Mouse (Mus musculus): ENCODE results near the gene Slu7.

The Slu7 gene

DNA sequence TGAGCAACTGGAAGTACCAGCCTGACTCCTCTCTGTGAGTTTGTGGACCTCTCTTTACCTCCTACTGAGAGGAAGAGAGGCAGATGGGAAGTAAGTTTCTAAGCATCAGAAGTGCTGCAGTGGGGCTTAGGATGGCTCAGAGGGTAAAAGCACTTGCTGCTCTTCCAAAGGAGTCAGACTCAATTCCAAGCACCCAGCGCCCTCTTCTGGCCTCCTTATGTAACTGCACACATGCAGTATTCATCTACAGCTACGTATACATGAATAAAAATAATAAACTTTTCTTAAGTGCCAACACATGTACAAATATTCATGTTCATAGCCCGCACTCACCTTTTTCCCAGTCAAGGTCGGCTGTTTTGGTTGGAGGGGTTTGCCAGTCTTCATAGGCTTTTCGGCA is 9.2 kb upstream of the Slu7 start:
- DNase-seq (ENCODE audit: low spot score in 2 of 2): no peak

DNA sequence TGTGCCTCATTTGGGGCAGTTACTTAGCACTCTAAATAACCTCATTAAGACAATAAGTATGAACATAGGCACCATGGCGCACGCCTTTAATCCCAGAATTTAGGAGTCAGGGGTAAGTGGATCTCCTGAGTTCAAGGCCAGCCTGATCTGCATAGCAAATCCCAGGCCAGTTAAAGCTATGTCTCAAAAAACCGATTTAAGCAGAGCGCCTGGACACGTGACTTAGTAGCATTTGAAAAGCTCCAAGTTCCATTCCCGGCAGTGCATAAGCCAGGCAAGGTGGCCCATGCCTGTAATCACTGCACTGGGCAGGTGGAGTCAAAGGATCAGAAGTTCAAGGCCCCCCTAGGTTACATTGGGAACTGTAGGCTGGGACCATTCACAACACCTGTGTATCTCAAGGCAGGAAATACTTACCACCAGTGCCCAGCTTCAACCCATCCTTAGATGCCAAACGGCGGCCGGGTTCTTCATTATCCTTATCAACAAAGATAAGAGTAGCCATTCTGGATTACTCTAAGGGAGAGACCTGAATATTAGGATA is 8.3 kb upstream of the Slu7 start:
- DNase-seq (ENCODE audit: low spot score in 2 of 2): no peak

DNA sequence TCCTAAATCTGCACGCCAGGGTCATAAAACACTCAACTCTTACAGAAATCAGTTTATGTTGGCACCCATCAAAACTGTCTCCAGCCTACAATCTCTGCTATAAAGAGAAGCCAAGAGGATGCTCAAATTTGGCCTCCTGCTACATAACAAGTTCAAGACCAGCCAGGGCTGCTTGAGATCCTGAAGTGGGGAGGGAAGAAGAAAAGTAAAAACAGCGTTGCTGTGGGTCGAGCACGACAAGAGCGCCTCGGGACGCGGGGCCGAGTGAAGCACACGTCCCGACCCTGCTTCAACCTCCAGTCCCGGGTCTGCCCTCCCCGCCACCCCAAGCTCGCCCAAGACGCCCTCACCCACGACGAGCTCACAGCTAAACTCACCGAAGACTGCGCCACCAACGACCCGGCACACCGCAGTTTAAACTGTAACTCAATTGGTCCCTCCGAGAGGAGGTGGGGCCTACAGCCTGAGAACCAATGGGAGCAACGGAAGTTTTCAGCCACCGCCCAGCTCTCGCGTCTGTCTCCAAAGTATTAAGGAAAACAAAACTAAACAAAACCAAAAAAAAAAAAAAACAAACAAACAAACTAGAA is 7.6 kb upstream of the Slu7 start, which contains the start of gene Pttg1:
TSS of gene Pttg1 (minus strand) at position 428 of the 590 bp plus-strand sequence.
- peak; percentile 73 to 79 for DNase-seq (ENCODE audit: low spot score in 2 of 2)

DNA sequence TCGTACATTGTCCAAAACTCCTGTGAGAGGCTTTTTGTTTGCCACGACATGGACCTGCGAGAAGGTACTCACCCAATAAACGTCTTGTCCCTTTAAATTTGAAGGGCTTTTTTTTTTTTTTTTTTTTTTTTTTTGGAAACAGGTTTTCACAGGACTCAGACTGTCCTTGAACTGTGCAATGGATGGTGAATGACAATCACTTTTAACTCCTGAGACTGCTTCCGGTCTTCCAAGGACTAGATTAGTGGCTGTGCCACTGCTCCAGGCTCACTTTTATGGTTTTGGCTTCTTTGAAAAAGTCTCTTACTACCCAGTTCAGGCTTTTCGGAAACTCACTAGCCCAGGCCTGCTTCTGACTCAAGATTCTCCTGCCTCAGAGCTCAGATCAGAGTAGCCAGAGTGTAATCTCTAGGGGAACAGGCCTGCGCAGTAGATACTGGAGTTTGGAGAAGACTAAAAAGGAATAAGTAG is 7.1 kb upstream of the Slu7 start:
- DNase-seq (ENCODE audit: low spot score in 2 of 2): no peak

DNA sequence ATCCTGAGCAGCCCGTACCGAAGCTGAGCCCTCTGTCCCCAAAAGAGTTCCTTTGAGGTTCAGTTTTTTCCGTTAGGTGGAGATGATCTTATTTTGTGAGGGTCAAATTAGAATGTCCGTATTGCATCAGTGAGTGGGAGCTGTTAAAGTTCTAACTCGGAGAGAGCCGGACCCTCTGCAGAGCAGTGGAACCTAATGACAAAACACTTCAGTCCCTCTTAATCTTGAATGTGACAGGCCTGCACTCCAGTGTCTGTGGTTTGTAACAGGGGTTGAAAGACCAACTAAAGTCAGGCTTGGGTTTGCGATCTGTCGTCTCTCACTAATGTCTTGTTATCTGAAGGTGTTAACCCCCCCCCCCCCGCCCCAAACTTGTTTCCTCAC is 472 bp downstream of the Slu7 start:
- peak in 1 of 2 experiments; percentile 18 for DNase-seq (ENCODE audit: low spot score in 2 of 2)

DNA sequence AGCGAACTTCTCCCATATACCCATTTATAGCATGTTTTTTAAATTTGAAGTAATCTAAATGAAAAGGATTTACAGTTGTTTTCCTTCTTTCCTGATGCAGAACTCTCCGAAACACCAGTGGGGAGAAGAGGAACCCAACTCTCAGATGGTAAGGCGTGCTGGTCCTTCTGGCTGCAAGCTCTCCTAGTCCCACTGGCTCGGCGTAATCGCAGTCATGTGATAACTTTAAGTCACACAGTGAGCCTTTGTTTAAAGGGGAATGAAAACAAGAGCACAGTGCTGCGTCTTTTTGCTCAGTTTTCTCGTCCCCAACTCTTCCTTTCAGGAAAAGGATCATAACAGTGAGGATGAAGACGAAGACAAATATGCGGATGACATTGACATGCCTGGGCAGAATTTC is 7.6 kb downstream of the Slu7 start:
- no peak for DNase-seq (ENCODE audit: low spot score in 2 of 2)

DNA sequence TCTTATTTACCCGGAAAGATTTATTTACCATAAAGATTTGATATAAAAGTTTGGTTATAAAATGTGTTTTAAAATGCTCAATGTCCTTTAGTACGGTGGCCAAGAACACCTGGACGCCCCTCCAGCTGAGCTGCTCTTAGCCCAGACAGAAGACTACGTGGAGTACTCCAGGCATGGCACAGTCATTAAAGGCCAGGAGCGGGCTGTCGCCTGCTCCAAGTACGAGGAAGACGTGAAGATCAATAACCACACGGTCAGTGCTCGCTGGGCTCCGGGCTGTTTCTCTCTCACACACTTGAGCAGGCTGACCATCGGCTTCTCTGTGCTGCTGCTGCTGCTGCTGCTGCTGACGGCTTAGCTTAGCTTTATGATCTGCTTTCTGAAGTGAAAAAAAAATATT is 9.6 kb downstream of the Slu7 start:
- DNase-seq (ENCODE audit: low spot score in 2 of 2): no peak

DNA sequence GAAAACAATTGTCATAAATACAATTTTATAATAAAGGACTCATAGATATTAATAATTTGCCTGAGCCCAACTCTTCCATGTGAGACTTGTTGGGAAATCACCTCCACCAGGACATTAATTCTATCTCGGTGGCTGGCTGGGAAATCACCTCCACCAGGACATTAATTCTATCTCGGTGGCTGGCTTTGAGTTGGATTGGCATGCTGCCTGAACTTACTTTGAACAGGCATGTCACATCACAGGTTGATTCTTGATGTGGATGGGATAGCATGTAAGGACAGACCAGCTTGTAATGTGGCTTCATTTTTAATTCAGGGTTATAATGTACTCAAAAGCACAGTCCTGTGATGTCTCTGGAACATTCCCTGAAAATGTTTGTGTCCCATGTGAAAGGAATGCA is 16.4 kb downstream of the Slu7 start:
- DNase-seq (ENCODE audit: low spot score in 2 of 2): no peak

DNA sequence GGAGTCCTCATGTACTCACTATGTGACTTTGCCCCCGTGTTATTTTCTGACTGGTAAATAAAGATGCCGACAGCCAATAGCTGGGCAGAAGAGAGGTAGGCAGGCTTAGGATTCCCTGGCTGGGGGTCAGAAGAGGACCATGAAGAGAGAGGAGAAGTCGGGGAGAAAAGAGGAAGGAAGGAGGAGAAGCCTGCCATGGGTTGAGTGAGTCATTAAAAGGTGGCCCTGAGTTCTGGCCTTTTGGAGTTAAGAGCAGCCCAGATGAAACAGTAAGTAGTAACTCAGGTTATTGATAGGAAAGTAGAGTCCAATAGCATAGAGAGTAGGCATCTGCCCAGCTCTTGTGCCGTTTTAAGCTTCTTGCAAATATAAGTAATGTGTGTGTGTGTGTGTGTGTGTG is 17.8 kb downstream of the Slu7 start:
- no peak for DNase-seq (ENCODE audit: low spot score in 2 of 2)

DNA sequence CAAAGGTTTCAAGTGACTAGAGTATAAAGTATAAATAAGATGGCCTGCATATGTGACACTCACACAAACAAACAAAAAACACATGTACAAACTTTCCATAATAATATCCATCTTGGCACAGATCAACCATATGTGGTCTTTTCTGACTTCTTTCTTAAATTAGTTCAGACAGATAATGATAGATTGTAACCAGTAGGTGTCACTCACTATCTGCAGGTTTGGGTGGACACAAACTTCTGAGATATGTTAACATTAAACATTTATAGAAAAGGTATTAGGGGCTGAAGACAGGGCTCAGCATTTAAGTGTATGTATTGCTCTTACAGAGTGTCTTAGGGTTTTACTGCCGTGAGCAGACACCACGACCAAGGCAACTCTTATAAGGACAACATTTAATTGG is 18.7 kb downstream of the Slu7 start:
- DNase-seq (ENCODE audit: low spot score in 2 of 2): no peak

DNA sequence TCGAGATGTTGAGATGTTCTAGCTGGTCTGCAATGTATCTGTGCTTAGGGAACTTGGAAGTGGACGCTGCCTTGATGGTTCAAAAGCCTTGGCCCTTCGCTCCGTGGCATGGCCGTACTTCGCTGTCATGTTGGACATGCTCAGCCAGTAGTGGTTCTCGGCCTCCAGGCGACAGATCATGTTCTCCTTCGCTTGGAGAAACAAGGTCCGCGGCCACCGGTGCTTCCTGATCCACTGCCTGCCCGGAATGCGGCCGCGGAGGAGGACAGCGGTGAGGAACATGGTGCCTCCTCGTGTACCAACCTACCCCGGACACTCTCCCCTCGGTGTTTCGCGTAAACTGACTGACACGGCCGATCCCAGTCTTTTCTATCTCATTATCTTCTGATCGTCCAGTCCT is 29.7 kb downstream of the Slu7 start:
- no peak for DNase-seq (ENCODE audit: low spot score in 2 of 2)

DNA sequence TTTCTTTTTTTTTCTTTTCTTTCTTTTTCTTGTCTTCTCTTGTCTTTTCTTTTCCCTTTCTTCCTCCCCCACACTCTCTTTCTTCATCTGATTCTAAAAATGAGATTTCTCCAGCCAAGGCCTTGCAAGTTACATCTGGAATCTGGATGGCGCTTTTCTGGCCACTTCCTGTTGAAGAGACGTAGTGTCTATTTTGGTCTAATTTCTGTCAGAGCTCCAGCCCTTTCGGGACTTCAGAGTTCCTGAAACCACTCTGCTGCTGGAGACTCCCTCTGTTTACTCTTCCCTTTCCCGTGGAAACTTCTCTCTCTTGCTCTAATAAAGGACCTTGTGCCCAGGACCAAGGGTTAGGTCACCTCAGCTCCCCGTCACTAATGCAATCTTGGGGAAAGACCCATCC is 36.6 kb downstream of the Slu7 start:
- DNase-seq (ENCODE audit: low spot score in 2 of 2): no peak

DNA sequence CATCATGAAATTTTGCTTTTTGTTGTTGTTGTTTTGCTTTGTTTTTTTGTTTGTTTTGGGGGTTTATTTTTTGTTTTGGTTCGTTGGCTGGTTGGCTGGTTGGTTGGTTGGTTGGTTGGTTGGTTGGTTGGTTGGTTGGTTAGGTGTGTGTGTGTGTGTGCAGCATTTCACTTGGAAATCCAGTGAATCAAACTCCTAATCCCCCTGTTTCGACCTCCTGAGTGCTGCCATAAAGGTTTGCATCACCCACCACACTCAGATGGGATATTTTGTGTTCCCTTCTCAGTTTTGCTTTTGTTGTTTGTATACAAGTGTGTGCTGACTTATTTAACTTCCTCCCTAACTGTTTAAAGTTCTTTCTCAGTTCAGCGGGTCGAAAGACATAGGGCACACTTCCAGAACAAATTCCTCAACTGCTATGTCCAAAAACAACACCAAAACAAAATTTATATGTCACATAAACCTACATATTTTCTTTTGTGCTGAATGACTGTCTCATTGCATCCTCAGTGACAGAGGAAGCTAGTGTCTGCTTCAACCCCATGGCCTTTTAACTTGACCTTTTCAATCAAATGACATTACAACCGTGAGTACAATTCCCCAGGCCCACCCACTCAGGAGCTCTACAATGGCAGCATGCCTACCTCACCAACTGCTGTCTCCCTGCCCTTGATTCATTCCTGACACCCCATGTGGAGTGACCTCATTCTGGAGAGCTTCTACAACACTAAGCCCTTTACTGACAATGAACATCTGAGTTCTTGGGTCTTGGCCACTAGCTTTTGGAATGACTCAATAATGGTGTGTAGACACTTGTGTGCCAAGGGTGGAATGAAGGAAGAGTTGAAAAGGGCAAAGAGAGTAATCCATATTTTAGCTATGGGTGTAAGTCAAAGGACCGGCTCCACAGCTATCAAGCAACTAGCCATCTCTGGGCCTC is 37.6 kb downstream of the Slu7 start:
- DNase-seq (ENCODE audit: low spot score in 2 of 2): no peak

DNA sequence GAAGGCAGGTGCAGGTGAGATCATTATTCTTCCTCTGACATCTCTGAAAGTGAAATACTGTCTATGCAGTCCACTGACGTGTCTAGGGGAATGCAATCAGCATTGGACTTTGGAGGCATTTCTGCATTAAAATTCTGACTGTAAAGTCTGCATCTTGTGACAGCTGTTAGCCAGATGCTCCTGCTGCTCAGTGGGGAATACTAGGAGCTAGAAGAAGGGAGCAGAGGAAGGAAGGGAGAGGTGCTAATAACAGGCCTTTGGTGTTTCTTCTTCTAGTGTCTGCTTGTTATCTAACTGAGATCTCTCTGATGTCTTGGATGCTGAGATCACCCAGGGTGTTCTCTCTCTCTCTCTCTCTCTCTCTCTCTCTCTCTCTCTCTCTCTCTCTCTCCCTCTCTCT is 39.6 kb downstream of the Slu7 start:
- no peak for DNase-seq (ENCODE audit: low spot score in 2 of 2)

DNA sequence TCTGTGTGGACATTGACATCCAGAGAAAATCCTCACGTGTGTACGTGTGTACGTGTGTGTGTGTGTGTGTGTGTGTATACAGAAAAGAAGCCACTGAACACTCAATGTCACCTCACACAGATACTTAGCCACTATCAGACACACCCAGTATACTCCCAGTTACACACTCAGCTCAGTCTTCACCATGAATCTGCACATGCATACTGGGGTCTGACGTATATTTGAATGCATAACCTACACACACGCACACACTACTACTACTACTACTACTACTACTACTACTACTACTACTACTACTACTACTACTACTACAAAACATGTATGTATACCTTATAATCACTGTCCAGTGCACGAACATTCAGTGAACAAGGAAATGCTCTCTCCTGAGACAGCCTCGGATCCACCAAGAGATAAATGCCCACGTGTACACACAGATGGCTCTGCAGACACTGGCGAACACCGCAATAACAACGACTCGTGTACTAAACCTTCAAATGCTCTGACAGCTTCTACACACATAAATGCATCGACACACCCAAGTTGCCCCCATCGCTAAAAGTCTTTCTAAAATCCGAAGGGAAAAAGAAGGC is 40.2 kb downstream of the Slu7 start:
- DNase-seq (ENCODE audit: low spot score in 2 of 2): no peak

DNA sequence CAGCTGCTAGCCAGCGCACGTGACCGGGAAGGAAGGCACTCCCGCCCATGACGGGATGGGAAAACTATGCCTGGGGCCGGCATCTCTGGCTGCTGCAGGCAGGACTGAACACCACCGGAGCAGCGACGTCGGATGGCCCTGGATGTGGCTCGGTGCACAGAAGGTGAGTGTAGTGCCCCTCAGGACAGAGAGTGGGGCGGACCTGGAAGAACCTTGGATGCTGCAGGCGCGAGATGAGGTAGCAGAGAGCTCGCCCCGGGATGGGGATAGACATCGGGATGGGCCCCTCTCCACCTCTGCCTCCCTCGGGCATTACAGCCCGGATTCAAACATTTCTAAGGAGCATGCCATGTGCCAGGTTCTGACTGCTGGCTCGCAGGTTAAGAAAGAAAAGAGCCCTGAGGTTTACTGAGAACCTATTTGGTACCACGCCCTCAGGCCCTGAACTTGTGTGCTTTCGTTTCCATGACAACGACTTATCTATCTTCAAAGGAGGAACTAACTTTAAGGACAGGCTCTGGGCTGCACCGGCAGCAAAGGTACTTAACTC is 40.8 kb downstream of the Slu7 start, which contains the start of gene C1qtnf2:
TSS of gene C1qtnf2 (plus strand) at position 52 of the 550 bp plus-strand sequence.
- no peak for DNase-seq (ENCODE audit: low spot score in 2 of 2)

DNA sequence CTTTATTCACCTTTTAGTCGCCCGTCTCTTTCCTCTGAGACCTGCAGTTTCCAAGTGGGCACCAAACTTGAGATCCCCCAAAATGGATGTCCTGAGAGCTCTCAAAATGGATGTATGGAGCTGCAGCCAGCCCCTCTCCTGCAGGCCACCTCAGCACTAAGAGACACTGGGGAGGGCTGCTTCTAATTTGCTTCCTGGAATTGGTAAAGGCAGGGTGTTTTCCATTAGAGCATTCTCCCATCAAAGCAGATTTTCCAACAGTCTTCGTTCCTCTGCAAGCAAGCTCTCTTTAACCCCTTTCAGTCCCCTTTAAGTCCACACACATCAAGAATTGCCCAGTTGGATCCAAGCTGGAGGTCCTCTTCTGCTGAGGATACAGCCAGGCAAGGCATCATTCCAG is 45.8 kb downstream of the Slu7 start:
- no peak for DNase-seq (ENCODE audit: low spot score in 2 of 2)

DNA sequence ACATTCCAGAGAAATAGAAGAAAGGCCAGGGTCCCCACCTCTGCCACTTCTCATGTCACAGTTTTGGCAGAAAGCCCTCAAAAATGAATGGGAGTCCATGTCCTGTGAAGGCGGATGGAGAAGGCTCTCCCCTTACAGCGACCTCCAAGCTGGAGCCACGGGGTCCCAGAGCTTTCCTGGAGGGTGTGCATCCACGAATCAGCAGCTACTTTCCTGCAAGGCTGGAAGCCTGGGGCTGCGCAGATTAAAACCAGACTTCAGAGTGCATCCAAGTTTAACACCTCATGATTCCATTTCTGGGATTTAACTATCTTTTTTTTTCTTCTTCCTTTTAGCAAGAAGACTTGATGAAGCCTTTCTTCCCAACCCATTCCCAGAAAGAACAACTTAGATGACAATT is 47.0 kb downstream of the Slu7 start:
- DNase-seq (ENCODE audit: low spot score in 2 of 2): no peak

DNA sequence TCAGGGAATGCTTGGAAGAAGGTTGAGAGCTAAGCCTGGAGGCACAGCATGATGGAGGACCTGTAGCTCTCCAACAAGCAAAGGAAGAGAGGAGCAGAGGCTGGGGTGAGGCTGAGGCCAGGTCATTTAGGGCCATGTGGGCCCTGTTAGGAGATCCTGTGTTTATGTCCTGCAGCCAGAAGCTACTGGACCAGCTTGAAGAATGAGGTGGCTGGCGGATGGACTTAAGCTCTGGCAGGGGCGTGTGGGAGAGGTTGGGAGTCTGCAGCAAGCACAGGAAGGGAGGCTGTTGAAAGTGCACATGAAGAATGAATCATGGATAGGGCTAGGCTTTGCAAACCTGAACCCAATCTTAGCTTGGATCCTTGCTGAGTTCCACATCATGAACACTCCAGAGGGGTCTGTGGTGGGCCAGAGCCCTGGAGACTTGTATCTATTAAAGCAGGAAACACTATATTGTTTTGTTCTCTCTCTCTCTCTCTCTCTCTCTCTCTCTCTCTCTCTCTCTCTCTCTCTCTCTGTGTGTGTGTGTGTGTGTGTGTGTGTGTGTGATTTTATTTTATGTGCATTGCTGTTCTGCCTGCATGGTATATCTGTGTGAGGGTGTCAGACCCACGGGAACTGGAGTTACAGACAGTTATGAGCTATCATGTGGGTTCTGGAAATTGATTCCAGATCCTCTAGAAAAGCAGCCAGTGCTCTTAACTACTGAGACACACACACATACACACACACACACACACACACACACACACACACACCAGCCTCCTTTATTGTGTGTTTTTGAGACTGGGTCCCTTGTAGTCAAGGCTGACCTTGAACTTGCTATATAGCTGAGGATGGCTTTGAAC is 48.4 kb downstream of the Slu7 start:
- DNase-seq (ENCODE audit: low spot score in 2 of 2): no peak

DNA sequence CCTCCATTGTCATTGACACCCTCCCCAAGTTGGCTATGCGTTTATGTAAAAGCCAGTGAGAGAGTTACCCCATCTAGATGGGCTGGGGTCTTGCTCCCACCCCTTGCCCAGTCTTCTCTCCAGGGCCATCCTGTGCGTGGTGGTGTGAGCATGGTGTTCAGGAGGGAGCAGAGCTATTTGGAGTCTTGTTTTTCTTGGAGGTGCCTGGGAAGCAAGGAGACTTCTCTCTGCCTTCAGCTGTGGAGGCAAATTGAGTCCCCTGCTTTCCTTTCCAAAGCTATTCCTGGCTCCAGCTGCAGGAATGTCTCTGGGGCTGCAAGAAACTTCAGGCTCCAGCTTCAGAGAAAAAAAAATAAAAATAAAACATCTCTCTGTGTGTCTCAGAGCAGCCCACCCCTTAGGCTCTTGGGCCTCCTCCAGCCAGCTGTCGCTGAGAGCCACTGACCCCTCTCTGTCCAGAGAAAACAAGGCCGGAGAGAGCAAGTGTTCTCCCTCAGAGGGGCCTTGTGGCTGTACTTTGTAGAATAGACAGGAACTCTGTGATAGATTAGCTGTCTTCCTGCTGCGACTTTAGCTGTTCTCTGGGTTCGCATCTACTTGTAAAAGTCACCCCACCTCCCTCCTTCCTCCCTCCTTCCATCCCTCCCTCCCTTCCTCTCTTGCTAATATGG is 49.7 kb downstream of the Slu7 start:
- no peak for DNase-seq (ENCODE audit: low spot score in 2 of 2)

DNA sequence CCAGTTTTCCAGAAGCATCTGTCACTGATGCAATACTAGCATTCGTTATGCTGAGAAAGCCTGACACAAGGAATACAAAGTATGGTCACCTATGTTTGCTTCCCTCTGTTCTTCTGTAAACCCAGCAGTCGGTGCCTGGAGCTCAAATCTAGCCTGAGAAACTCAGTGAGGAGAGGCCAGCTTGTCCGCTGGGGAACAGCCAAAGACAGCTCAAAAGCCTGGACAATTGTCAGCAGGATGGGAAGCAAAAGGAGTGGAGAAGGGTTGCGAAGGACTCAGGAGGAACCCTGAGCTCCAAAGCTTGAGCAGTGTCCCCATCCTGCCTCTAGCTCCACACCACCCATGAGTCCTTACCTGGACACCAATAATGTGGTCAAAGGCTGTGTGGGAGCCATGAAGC is 50.5 kb downstream of the Slu7 start:
- no peak for DNase-seq (ENCODE audit: low spot score in 2 of 2)
